In the genomic region with DNA sequence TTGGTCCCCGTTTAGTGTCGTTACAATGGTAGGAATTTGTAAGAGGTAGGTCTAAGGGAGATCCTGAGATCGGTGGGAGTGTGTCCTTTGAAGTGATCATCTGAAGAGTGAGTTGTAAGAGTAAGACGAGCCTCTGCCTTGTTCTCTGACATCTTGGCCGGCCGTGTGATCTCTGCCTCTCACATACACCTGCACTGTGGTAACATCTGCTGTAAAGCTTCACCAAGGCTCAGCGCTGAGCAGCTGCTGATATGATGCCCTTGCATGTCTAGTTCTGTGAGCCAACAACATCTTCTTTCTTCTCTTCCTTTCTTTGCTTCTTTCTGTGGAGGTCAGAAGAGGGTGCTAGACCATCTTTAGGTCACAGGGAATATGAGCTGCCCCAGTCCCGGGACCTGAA, we compare ENCODE assay signal across 16 mouse cellular contexts.
"Had no signal": no experiment of that assay in that cellular context is flagged by ENCODE, and none has a peak within 500 bp of the region (broad histone marks: within the 10 kb centered on the region; RNA-seq: fewer than 3 reads in every experiment).

No protein-coding gene starts in this region.

- H3K27ac ChIP-seq: kidney, embryonic 15.5 days; limb, embryonic 12.5 days; limb, embryonic 15.5 days; liver, embryonic 14.5 days; midbrain, embryonic 10.5 days; midbrain, embryonic 13.5 days had no signal

- ATAC-seq: intestine, postnatal 0 days; liver, postnatal 0 days; lung, postnatal 0 days; midbrain, embryonic 13.5 days; midbrain, embryonic 16.5 days had no signal

- H3K4me1 ChIP-seq: midbrain, embryonic 10.5 days; midbrain, embryonic 13.5 days had no signal

- H3K27me3 ChIP-seq: kidney, embryonic 15.5 days; limb, embryonic 12.5 days; limb, embryonic 15.5 days; megakaryocyte, embryonic 14.5 days; midbrain, embryonic 13.5 days had no signal

- H3K4me3 ChIP-seq: kidney, embryonic 15.5 days; limb, embryonic 12.5 days; limb, embryonic 15.5 days; megakaryocyte, embryonic 14.5 days; midbrain, embryonic 10.5 days; midbrain, embryonic 13.5 days had no signal

- DNase-seq: kidney, adult 8-10 months; kidney, postnatal 10 days; kidney, postnatal 36 days; left cerebral cortex, postnatal 4 days; liver, postnatal 0 days; lung, embryonic 14.5 days had no signal
